Mouse (Mus musculus) myocyte (in vitro differentiated cells): Measurements from ENCODE around the gene Meiob.

Source experiments
- POLR2A ChIP-seq: IDR thresholded peaks from one replicate; pipeline ENCODE4 v1.6.1; 2011; ENCODE audit warnings: low read depth, mild to moderate bottlenecking, control low read depth, moderate library complexity; ENCODE audit not compliant: insufficient read length
- POLR2AphosphoS2 ChIP-seq: IDR thresholded peaks from one replicate; pipeline ENCODE4 v1.6.1; 2011; ENCODE audit warnings: low read depth, control low read depth; ENCODE audit not compliant: insufficient read length
- SRF ChIP-seq: IDR thresholded peaks from one replicate; pipeline ENCODE4 v1.6.1; 2011; ENCODE audit warnings: low read depth; ENCODE audit not compliant: control insufficient read depth, insufficient read length
- TCF12 ChIP-seq: IDR thresholded peaks from one replicate; pipeline ENCODE4 v1.6.1; 2011; ENCODE audit warnings: mild to moderate bottlenecking, control low read depth; ENCODE audit not compliant: poor library complexity, insufficient read depth, severe bottlenecking
- TCF3 ChIP-seq: IDR thresholded peaks from one replicate; pipeline ENCODE4 v1.6.1; 2011; ENCODE audit warnings: low read depth, control low read depth; ENCODE audit not compliant: insufficient read length
- USF1 ChIP-seq: IDR thresholded peaks from one replicate; pipeline ENCODE4 v1.6.1; 2011; ENCODE audit warnings: low read depth, mild to moderate bottlenecking, control low read depth, moderate library complexity

GRCm38 (mm10) chr17:24765016-24765905 lies 38.8 kb upstream of the Meiob start:
- TF ChIP-seq USF1 (no peak), POLR2A (no peak), TCF12 (no peak), TCF3 (no peak), POLR2AphosphoS2 (no peak), SRF (no peak)
